Mouse (Mus musculus): ENCODE measurements around the gene Bmpr1b.

- no peak for TF ChIP-seq GATA1 (IDR thresholded peaks at IDR 0.05; ENCODE audit: borderline replicate concordance, low read length)
- TF ChIP-seq FLI1 (IDR thresholded peaks at IDR 0.05; ENCODE audit: low read length), result no peak
Measured at GRCm38 (mm10) chr3:142113208-142113607, 56.0 kb downstream of the Bmpr1b start.
